Mouse (Mus musculus): ENCODE results near the gene Ripor1.
A peak's percentile ranks its signal among the peaks of the same experiment; 100 is the strongest.

DNA sequence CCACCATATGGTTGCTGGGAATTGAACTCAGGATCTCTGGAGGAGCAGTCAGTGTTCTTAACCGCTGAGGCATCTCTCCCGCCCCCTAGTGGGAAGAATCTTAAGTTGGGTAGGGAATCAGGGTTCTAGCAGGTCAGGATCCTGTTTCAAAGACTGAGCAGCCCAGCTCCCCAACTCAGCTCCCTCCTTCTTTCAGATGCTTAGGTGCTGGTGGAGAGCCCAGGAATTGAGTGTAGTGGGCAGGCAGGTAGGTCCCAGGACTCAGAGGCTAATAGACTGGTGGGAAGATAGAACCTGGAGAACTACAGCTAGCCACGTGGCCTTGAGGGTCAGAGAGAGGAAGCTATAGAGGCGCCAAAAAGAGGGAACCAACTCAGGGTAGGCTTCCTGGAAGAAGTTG, 2.6 kb downstream of the Ripor1 start:
- TF ChIP-seq CTCF (conservative IDR thresholded peaks at IDR 0.05; ENCODE audit: low read length): peak; percentile 65
- TF ChIP-seq POU5F1 (IDR thresholded peaks at IDR 0.05; ENCODE audit: borderline replicate concordance, low read length): no peak
